Mouse (Mus musculus) liver, embryonic 15.5 days (tissue): Measurements from ENCODE around the gene Cyp2j13. TPM values are rescaled to one million over a fixed set of nuclear protein-coding genes. Genes with fewer than 3 reads are reported as not detected.
"Not testable (repeated sequence)": the region's sequence is repeated elsewhere in the genome, so short reads cannot be mapped to it uniquely, and the experiment has no call there.

Experiments used
- ATAC-seq: fragments of 200-750 bp; cut with Nextera tagmentation; 2 replicates; pipeline ENCODE4 v1.8.0; 2017; ENCODE audit warnings: moderate number of reproducible peaks, mild to moderate bottlenecking, moderate library complexity; ENCODE audit not compliant: insufficient read depth
- H3K27ac ChIP-seq: fragments of 300-500 bp; sonication (generic); replicated peaks from 2 replicates; pipeline ENCODE4 v1.5.1; 2015; ENCODE audit warnings: mild to moderate bottlenecking, inconsistent platforms
- H3K27me3 ChIP-seq: fragments of 300-500 bp; sonication (generic); 2 replicates; pipeline ENCODE4 v1.6.1; 2015; ENCODE audit warnings: mild to moderate bottlenecking, inconsistent platforms
- H3K36me3 ChIP-seq: fragments of 300-500 bp; sonication (generic); replicated peaks from 2 replicates; pipeline ENCODE4 v1.6.1; 2015; ENCODE audit warnings: moderate library complexity, mild to moderate bottlenecking, inconsistent platforms
- H3K4me1 ChIP-seq: fragments of 300-500 bp; sonication (generic); replicated peaks from 2 replicates; pipeline ENCODE4 v1.6.1; 2015; ENCODE audit warnings: inconsistent platforms
- H3K4me2 ChIP-seq: fragments of 300-500 bp; sonication (generic); 2 replicates; pipeline ENCODE4 v1.6.1; 2015; ENCODE audit warnings: moderate library complexity, mild to moderate bottlenecking, inconsistent platforms
- H3K4me3 ChIP-seq: fragments of 300-500 bp; sonication (generic); replicated peaks from 2 replicates; pipeline ENCODE4 v1.5.1; 2015; ENCODE audit warnings: mild to moderate bottlenecking, inconsistent platforms
- H3K9ac ChIP-seq: fragments of 300-500 bp; sonication (generic); 2 replicates; pipeline ENCODE4 v1.6.1; 2015; ENCODE audit warnings: moderate library complexity, mild to moderate bottlenecking, inconsistent platforms
- H3K9me3 ChIP-seq: fragments of 300-500 bp; sonication (generic); replicated peaks from 2 replicates; pipeline ENCODE4 v1.6.1; 2016; ENCODE audit warnings: inconsistent platforms
- WGBS: fragments of 180-500 bp; shearing (Covaris S2); methylation state at CpG from one replicate; pipeline ENCODE4 v1.1.7; 2015; ENCODE audit warnings: mixed read lengths; ENCODE audit not compliant: insufficient replicate concordance; 5-methylcytosine and 5-hydroxymethylcytosine counted together
- polyA plus RNA-seq: library from polyadenylated mRNA; unstranded; fragments of >200 nt; fragmentation: Nextera tagmentation; extraction: Ambion mirVana; gene quantifications from 2 replicates; pipeline ENCODE4 v1.2.1, GENCODE M21; 2015

Gene Cyp2j13
- not detected in 2 replicates for polyA plus RNA-seq

- 11% methylated on average over 18 of the region's 20 CpGs for WGBS
- Histone ChIP-seq H3K27ac (no peak within 1 kb of the TSS), H3K36me3 (no peaks in the 10 kb centered on the region), H3K4me1 (no peaks in the 10 kb centered on the region), H3K27me3 (no peaks in the 10 kb centered on the region), H3K4me3 (no peak within 1 kb of the TSS), H3K4me2 (no peak within 1 kb of the TSS), H3K9ac (no peak within 1 kb of the TSS), H3K9me3 (no peaks in the 10 kb centered on the region)
- ATAC-seq = no peak
Observed at GRCm38 (mm10) chr4:96077261-96078125, at the start of gene Cyp2j13. TSS of gene Cyp2j13 (minus strand) at chr4:96077546.

- no peak overlapping the region for H3K4me3 ChIP-seq
- H3K9ac ChIP-seq = no peak overlapping the region
- ATAC-seq = no peak
- no peaks in the 10 kb centered on the region for H3K36me3 ChIP-seq
- H3K27ac ChIP-seq = no peak overlapping the region
- no peak overlapping the region for H3K4me2 ChIP-seq
- H3K27me3 ChIP-seq = no peaks in the 10 kb centered on the region
- H3K4me1 ChIP-seq = no peaks in the 10 kb centered on the region
- WGBS = 33% methylated on average over 2 of the region's 2 CpGs
- no peaks in the 10 kb centered on the region for H3K9me3 ChIP-seq
Observed at GRCm38 (mm10) chr4:96096841-96097240, 19.5 kb upstream of the Cyp2j13 start.

- H3K4me2 ChIP-seq = no peak overlapping the region
- no peak overlapping the region for H3K27ac ChIP-seq
- no peaks in the 10 kb centered on the region for H3K9me3 ChIP-seq
- no peaks in the 10 kb centered on the region for H3K27me3 ChIP-seq
- no peak overlapping the region for H3K9ac ChIP-seq
- no peaks in the 10 kb centered on the region for H3K4me1 ChIP-seq
- no peak overlapping the region for H3K4me3 ChIP-seq
- no peak for ATAC-seq
- H3K36me3 ChIP-seq = no peaks in the 10 kb centered on the region
Observed at GRCm38 (mm10) chr4:96091869-96092268, 14.5 kb upstream of the Cyp2j13 start.

GRCm38 (mm10) chr4:96089356-96090048 lies 12.2 kb upstream of the Cyp2j13 start:
- WGBS = 49% methylated on average over 6 of the region's 6 CpGs
- not testable (repeated sequence) for H3K4me2 ChIP-seq, H3K27me3 ChIP-seq, H3K27ac ChIP-seq, H3K9me3 ChIP-seq, H3K4me1 ChIP-seq, H3K9ac ChIP-seq, ATAC-seq, H3K36me3 ChIP-seq, H3K4me3 ChIP-seq

GRCm38 (mm10) chr4:96078308-96078707 lies 962 bp upstream of the Cyp2j13 start:
- Histone ChIP-seq H3K36me3 (no peaks in the 10 kb centered on the region), H3K9me3 (no peaks in the 10 kb centered on the region), H3K27me3 (no peaks in the 10 kb centered on the region), H3K4me2 (no peak overlapping the region), H3K4me3 (no peak overlapping the region), H3K9ac (no peak overlapping the region), H3K4me1 (no peaks in the 10 kb centered on the region), H3K27ac (no peak overlapping the region)
- no peak for ATAC-seq

- no peak overlapping the region for H3K4me3 ChIP-seq
- H3K36me3 ChIP-seq = no peaks in the 10 kb centered on the region
- H3K4me2 ChIP-seq = no peak overlapping the region
- no peaks in the 10 kb centered on the region for H3K4me1 ChIP-seq
- no peak overlapping the region for H3K27ac ChIP-seq
- H3K9me3 ChIP-seq = no peaks in the 10 kb centered on the region
- 50% methylated on average over 2 of the region's 2 CpGs for WGBS
- no peaks in the 10 kb centered on the region for H3K27me3 ChIP-seq
- no peak for ATAC-seq
- H3K9ac ChIP-seq = no peak overlapping the region
Observed at GRCm38 (mm10) chr4:96062045-96062444, 15.3 kb downstream of the Cyp2j13 start.

GRCm38 (mm10) chr4:96060106-96060505 lies 17.2 kb downstream of the Cyp2j13 start:
- Histone ChIP-seq H3K4me2 (no peak overlapping the region), H3K9ac (no peak overlapping the region), H3K27me3 (no peaks in the 10 kb centered on the region), H3K9me3 (no peaks in the 10 kb centered on the region), H3K27ac (no peak overlapping the region), H3K36me3 (no peaks in the 10 kb centered on the region), H3K4me3 (no peak overlapping the region), H3K4me1 (no peaks in the 10 kb centered on the region)
- ATAC-seq = no peak
- 58% methylated on average over 2 of the region's 2 CpGs for WGBS

- no peak overlapping the region for H3K27ac ChIP-seq
- H3K36me3 ChIP-seq = no peaks in the 10 kb centered on the region
- no peaks in the 10 kb centered on the region for H3K9me3 ChIP-seq
- H3K9ac ChIP-seq = no peak overlapping the region
- no peaks in the 10 kb centered on the region for H3K4me1 ChIP-seq
- no peak for ATAC-seq
- no peak overlapping the region for H3K4me3 ChIP-seq
- WGBS = 76% methylated on average over 1 of the region's 1 CpGs
- no peak overlapping the region for H3K4me2 ChIP-seq
- no peaks in the 10 kb centered on the region for H3K27me3 ChIP-seq
Observed at GRCm38 (mm10) chr4:96028412-96028811, 48.9 kb downstream of the Cyp2j13 start.

GRCm38 (mm10) chr4:96022803-96023202 lies 54.5 kb downstream of the Cyp2j13 start:
- Histone ChIP-seq H3K4me3 (no peak overlapping the region), H3K9me3 (no peaks in the 10 kb centered on the region), H3K36me3 (no peaks in the 10 kb centered on the region), H3K27ac (no peak overlapping the region), H3K4me2 (no peak overlapping the region), H3K4me1 (no peaks in the 10 kb centered on the region), H3K27me3 (no peaks in the 10 kb centered on the region), H3K9ac (no peak overlapping the region)
- ATAC-seq = no peak

GRCm38 (mm10) chr4:96016875-96017274 lies 60.5 kb downstream of the Cyp2j13 start:
- H3K9me3 ChIP-seq = no peaks in the 10 kb centered on the region
- H3K27ac ChIP-seq = no peak overlapping the region
- H3K36me3 ChIP-seq = 0 out of 2 replicates have a peak, but pooled peaks cover 3% of the 10 kb centered on the region
- H3K9ac ChIP-seq = no peak overlapping the region
- 75% methylated on average over 1 of the region's 1 CpGs for WGBS
- no peaks in the 10 kb centered on the region for H3K27me3 ChIP-seq
- no peak overlapping the region for H3K4me2 ChIP-seq
- ATAC-seq = no peak
- no peaks in the 10 kb centered on the region for H3K4me1 ChIP-seq
- H3K4me3 ChIP-seq = no peak overlapping the region

- not testable (repeated sequence) for H3K36me3 ChIP-seq, H3K9me3 ChIP-seq, H3K9ac ChIP-seq, ATAC-seq, H3K4me2 ChIP-seq, H3K27ac ChIP-seq, H3K27me3 ChIP-seq, H3K4me3 ChIP-seq, H3K4me1 ChIP-seq
- 75% methylated on average over 17 of the region's 17 CpGs for WGBS
Observed at GRCm38 (mm10) chr4:95982221-95982620, 95.1 kb downstream of the Cyp2j13 start.
